Mouse (Mus musculus): Measurements from ENCODE around the gene Ndufa9.
A peak's percentile ranks its signal among the peaks of the same experiment; 100 is the strongest.

Ndufa9 gene

DNA sequence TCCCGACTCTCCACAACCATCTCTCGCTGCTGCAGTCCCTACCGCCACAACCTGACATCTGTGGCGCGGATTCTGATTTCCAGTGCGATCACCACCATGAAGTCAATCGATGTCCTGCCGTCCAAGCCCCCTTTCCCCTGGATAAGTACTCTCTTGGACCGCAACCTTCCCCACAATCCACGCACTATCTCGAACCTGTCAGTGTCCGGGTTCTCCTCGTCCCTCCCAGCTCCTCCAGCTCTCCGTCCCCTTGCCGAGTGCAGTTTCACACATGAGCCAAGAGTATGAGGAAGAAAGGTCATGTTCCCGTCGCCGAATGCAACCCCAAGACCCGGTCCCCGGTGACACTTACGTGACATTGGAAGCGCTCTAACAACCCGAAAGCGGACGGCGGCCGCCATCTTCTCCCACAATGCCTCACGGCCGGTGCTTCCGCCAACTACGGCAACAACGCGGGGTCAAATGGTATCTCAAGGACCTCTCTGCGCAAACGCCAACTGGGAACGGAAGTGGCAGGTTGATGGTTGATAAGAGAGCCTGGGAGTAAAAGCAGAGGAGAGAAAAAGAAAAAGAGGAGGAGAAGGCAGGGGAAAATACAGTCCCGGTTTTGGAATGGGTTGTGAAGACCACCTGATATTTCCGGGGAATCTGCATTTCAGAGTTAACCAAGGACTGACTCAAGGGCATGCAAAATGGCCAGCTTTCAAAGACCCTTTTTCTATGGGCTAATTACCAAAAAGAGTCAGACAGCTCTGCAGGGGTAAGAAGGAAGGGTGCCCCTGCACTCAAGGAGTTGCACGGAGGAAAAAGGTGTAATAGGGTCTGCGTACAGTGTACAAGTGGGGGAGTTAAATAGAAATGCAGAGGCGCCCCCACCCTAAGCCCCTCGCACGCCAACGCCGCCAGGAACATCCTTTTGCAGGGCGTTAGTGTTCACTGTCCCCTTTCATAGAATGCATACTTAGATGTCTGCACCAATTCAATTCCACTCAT, at the start of gene Ndufa9:
Gene Ndufa9 (minus strand): TSS at position 425 of the 993 bp plus-strand sequence.
- DNase-seq (ENCODE audit: low spot score) = peak; percentile 98

DNA sequence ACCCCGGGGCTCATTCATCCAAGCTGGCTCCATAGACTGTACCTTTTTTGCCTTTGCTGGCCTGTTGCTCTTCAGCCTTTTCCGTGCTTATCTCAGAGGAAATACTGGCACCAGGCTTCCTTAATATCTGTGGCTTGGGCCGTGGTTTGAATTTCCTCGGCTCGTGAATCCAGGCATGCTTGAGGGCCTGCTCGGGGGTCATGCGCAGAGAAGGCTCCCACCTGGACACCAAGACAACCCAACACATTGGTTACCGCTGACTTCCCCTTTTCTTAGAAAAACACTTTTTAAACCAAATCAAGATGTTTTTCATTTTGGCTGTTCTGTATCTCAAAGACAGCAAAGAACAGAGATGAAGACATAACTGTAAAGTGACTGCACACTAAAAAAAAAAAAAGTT, 28.2 kb upstream of the Ndufa9 start:
- DNase-seq (ENCODE audit: low spot score) = no peak

DNA sequence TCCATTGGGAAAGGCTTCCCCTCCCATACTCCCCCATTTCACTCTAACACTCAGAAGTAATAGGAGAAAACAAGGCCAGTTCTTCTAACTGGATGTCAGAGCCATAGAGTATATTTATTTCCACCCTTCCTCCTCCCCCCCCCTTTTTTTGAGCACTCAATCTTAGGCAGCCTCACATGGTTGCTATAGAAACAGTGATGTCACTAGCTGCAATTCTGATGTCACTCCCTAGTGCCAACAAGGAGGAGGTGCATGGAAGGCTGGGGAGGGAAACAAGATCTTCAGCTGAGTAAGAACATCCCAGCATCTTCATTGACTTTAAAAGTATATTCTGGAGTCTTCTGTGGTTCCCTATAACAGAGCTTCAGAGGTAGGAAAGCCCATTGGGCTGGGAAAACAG, 3.9 kb upstream of the Ndufa9 start, which contains the start of gene Akap3:
Gene Akap3 (plus strand): TSS at position 218 of the 400 bp plus-strand sequence.
- no peak for DNase-seq (ENCODE audit: low spot score)

DNA sequence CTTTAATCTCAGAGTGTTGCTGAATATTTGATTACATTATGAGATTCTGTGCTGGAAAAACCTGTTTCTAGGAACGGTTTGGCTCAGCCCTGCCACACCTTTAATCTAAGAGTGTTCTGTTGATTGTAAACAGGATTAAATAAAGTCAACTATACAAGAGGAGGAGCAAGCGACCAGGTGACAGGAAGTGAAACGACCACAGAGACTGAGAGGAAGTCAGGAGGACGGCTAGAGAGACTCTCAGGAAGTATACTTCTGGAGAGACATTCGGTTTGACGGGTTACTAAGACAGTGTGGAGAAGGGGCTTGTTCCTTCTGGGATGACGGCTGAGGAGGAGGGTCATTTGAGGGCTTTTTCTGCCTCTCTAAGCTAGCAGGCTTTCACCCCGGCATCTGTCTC, 12.3 kb downstream of the Ndufa9 start:
- DNase-seq (ENCODE audit: low spot score) = no peak

DNA sequence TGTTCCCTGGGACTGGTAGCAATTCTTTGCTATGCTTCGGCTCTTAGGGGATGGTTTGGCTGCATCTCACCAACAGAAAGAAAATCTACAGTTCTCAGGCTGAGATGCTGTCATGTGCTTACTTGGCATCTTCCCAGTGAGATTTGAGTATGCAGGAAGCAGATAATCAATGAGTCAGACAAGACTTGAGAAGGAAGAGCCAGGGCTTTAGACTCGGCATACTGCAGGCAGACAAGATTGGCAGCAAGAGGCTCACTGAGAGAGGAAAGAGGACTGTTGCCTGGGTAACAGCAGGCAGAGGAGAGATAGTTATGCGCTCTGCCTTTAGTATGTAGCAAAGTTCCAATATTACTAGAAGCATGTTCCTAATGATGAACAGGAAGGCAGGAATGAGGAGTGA, 25.8 kb downstream of the Ndufa9 start:
- DNase-seq (ENCODE audit: low spot score) = no peak

DNA sequence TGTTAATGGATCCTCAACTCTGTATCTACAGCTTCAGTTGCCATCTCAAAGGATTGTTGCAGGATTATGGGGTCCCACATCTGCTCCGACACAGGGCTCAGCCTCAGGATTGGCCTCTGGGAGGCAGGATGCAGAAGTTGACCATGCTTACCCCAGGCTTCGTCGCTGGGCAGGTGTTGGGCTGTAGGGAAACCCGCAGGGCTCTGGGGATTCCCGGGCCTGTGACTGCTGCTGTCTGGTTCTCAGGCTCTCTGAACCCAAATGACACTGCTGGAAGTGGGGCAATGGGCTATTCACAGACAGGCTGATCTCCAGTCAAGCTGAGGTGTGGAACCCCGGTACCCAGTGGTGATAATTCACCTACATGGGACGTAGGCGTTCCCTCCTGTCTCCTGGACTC, 32.6 kb downstream of the Ndufa9 start:
- no peak for DNase-seq (ENCODE audit: low spot score)

DNA sequence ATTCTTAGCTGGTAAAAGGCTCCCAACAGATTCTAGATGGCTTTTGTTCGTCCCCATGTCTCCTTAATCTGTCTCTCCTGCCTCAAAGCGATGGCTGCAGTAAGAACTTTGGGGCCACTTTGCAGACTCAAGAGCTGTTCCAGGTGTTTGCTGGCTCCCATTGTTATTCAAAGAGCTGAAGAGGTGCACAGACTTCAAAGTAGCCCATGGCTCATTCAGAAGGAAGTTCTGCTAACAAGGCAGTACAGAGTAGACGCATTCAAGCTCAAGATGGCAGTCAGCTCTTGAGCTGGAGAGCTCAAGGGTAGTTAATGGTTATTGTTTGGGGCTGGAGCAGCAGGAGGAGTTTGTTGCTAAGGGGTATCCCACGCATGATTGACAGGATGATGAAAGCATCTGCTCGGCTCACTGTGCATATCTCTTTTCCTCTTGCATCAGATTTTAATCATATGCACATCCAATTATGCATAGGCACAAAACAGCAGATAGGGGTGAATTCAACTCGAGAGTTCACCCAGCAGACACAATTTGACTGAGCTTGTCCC, 33.7 kb downstream of the Ndufa9 start:
- DNase-seq (ENCODE audit: low spot score) = no peak

DNA sequence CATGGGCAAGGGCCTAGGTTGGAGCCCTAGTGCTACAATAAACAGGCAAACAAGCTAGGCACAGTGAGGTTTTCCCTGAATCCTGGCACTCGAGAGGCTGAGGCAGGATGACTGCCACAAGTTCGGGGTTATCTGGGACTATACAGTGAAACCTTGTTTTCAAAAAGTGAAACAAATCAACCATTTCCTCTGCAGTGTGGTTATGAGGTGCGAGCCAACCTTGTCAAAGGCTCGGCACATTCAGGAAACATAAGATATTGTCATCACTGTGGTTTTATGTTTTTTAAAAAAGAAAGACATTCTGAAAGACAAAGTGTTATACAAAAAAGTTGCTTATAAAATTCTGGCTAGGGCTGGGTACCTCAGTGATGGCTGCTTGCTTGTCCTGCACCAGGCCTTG, 37.5 kb downstream of the Ndufa9 start:
- no peak for DNase-seq (ENCODE audit: low spot score)

DNA sequence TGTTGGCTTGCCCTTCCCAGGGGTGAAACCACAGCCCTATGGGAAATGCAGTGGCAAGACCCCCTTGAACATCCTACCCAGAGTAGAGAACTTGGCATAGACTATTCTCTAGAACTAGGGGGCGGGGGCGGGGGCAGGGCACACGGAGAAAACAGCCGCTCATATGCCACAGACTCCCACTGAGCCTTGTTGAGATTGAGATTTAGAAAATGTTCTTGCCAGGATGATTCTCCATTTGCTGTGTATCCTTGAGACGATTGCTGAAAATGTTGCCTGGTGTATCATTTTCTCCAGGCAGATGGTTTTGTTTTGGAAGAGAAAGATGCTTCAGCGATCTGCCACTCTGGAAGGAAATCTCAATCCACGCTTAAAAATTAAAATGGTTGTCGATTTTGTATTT, 40.4 kb downstream of the Ndufa9 start:
- no peak for DNase-seq (ENCODE audit: low spot score)

DNA sequence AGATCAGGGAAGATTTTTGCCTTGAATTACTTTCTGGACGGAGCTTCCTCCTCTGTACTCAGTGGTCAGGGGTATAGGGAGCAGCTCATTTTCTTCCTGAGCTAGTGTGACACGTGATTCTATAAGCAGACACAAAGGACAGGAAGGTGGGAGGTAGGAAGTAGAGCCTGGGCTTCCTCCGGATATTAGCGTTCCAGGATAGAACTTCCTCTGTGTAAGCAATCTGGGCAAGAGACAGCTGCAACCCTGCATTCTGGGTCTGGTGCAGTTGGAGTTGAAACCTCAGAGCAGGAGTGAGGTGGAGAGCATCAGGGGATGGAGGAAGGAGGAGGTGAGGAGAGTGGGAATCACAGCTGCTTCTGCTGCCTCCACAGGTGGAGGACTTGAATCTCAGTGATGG, 40.8 kb downstream of the Ndufa9 start:
- no peak for DNase-seq (ENCODE audit: low spot score)

DNA sequence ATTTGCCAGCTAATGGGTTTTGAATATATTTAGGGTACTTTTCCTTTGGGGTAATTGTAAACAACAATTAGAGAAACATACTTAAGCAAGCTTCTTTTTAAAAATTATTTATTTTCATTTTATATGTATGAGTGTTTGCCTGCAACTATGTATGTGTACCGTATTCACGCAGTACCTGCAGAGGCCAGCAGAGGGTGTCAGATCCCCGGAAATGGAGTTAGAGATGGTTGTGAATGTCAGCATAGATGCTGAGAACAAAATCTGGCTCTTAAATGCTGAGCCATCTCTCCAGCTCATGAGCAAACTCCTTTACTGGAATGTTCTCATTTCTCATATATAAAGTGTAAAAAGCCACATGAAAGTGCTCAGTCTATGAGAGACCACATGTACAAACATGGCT, 42.2 kb downstream of the Ndufa9 start:
- DNase-seq (ENCODE audit: low spot score) = no peak

DNA sequence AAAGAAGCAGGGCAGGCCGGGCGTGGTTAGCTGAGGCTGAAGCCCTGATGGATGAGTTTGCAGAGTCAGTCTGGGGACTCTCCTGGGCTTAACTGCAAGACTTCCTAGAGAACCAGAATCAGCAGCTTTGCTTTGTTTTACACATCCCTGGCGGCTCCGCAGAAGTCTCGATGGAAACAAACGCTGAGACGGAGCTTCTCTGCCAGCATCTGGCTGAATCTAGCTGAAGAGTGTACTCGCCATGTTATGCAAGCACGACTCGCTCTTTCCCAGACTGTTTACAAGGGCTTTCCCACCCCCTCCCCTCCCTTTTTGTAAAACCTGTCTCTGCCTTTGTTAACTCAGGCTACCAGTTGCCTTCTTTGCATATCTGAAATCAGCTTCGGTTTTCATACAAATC, 46.0 kb downstream of the Ndufa9 start:
- DNase-seq (ENCODE audit: low spot score) = no peak

DNA sequence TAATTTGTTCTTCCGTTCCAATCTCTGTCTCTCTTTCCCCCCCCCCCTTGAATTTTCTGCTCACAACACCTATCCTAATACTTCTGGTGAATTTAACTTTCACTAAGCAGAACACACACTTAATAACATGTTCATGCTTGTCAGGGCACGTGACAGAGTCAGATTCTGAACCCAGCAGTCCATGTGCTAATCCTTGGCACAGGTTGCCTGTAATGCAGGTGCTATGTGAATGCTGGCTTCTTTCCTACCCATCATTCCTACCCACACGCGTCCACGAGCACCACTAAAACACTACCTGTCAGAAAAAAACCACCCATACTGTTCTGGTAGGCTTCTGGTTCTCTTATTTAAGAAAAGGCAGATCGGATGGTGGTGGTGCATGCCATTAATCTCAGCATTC, 54.2 kb downstream of the Ndufa9 start:
- no peak for DNase-seq (ENCODE audit: low spot score)

DNA sequence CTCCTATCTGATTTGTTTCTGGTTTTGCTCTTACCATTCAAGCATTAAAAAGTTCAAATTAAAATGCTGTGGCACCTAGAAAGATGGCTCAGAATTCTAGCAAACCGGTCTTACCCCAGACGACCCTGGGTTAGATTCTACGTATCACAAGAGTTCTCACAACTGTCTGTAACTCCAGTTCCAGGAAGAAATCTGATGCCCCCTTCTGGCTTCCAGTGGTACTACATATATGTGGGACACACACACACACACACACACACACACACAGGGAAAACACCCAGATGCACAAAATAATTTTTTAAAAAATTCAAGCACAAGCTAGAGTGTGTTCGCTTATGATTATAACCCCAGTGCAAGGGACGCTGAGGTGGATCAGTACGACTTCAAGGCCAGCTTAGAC, 55.2 kb downstream of the Ndufa9 start:
- DNase-seq (ENCODE audit: low spot score) = no peak

DNA sequence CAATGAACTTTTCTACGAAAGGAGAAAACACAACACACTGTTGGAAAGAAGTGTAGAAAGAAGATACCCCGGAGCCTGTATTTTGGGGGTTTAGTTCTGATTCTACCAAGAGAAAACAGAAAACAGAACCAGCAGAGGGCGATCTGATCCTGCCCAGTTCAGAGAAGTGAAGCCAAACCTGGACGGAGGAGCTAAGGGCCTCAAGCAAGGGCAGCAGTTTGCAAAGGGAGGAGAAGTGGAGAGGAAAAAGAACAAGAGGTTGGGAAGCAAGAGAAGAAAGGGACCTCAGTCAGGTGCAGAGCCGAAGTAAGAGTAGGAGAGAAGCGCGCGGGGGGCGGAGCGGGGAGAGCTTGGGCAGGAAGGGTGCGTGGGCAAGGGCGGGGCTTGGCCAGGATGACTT, 57.0 kb downstream of the Ndufa9 start:
- peak; percentile 45 for DNase-seq (ENCODE audit: low spot score)

DNA sequence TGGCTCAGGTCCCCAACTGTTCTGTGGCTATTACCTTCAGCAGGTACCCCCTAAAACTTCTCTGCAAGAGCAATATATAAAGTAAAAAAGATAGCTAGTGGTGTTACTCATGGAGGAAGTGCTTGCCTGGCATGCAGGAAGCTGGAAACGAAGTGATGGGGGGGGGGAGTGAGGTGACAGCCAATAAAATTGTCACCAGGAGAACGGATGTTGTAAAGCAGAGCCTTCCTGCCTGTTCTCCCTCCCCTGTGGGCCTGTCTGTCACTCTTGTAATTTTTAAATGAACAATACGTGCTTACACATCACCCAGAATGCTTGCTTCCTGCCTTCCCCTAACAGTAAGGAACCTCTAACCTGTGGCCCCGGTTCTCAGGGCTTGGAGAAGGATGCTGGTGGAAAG, 57.4 kb downstream of the Ndufa9 start:
- DNase-seq (ENCODE audit: low spot score) = no peak

DNA sequence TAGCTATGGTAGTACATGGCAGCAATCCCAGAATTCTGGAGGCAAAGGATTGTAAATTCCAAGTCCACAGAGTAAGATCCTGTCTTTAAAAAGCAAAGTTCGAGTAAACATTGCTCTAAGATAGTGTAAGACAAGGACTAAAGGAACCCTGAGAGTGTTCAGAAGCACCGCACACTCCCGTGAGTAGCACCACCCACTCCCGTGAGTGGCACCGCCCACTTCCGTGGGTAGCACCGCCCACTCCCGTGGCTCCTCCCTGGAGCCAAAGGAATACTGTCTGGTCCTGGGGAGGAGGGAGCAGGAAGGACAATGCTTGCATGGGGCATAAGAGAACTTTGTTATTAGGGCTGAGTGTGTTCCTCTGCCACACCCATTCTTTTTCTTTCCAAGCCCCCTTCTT, 60.1 kb downstream of the Ndufa9 start:
- no peak for DNase-seq (ENCODE audit: low spot score)

DNA sequence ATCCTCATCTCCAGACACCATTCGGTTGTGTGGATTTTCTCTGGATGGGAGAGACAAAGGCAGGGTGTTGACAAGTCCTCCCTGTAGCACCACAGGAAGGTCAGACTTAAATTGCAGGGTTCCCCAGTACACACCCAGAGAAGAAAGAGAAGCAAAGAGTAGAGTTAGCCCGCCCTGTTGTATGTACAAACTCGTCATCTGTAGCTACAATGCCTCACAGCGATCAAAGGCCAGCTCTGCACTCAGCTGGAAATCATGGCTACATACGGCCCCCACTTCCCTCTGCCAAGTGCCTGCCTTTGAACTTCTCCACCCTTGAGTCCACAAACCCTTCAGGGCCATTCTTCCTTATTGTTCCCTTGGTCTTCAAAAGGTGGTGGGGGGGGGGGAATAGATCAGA, 64.7 kb downstream of the Ndufa9 start:
- DNase-seq (ENCODE audit: low spot score) = no peak

DNA sequence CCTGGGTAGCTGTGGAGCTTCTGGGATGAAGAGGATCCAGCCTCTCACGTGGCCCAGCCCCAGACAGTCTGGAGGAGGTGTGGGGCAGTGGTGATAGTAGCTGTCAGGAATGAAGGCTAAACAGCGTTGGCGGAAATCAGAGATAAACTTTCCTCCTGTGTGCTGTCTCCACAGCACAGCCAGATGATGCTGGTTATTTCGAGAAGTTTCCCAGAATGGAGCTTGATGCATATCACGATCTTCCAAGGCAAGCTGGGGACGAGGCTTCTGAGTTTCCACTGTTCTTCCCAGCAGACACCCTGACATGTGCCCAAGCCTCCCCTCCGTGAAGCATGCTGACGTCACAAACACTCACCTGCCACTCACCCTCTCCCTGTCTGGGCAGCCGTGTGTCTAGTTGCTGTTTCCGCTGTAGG, 65.3 kb downstream of the Ndufa9 start:
- DNase-seq (ENCODE audit: low spot score) = no peak

DNA sequence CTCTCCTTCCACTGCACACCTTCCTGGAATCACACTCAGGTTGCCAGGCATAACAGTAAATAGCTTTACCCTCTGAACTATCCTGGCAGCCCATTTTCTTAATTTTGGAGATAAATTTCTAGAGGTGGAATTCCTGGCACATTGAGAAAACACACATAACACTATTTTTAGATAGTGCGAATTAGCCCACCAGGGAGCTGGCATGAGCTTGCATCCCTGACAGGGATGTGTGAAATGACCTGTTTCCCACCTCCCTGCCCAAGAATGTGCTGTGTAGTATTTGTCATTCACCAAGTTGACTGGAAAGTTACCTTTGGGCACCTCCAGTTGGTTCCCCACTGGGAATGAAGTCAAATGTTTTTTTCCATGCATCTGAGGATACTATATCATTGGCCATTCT, 65.9 kb downstream of the Ndufa9 start:
- no peak for DNase-seq (ENCODE audit: low spot score)

DNA sequence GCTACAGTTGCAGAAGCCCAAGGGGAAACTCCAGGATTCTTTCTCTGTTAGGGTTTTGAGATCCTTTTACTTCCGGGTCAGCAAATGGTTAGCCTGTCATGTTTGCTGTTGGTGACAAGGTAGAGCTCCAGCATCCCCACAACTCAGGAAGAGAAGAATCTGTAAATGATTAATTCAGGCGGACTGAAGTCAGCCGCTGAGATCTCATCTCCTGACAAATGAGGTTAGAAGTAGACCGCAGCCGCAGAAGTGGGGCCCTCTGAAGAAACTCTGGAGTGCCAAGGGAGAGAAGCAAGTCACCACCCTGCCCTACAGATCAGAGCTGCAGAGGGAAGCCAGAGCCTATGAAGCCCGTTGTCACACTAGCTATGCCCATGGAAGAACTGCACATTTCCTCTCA, 71.0 kb downstream of the Ndufa9 start:
- DNase-seq (ENCODE audit: low spot score) = no peak

DNA sequence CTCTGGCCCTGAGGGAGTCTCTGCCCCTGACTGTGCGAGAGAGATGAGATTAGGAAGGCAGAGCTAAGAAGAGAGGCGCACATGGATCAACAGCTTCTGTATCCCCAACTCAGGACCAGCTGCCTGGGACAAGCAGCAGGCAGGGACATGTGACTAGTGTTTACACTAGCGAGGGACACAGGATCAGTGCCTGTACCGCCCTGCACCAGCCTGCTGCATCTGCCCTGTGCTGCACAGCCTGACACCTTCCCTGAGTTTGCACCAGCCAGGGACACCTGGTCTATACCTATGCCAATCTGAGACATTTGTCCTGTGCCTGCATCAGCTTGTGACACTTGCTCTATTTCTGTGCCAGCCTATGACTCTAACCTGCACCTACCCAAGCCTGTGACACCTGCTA, 75.1 kb downstream of the Ndufa9 start:
- DNase-seq (ENCODE audit: low spot score) = no peak

DNA sequence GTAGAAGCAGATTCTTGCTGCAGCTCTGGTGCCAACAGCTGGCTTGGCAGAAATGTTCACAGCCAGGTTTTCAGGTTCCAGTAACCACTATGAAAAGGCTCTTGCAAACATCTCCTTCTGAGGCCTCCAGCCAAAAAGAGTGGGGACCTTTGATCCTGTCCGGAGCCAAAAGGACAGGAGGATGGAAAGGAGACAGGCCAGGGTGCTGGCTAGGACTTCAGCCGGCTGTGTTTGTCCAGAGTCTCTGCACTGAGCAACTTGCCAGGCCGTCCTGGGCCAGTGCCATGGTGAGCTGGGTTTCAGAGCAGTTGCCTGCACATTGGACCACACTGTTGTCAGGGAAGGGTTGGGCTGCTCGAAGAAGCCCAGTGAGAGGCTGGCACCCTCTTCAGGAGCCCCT, 76.6 kb downstream of the Ndufa9 start:
- DNase-seq (ENCODE audit: low spot score) = no peak

All from testis, postnatal 10 days (tissue).